Mouse (Mus musculus): ENCODE results near the gene Cyb561. TPM values are rescaled to one million over a fixed set of nuclear protein-coding genes. Genes with fewer than 3 reads are reported as not detected.

The Cyb561 gene
- polyA plus RNA-seq, 1 experiment from 2014 or later: 3.4 TPM

GRCm38 (mm10) chr11:105921275-105921674 is 31.9 kb downstream of the Cyb561 start:
- WGBS: 60% methylated on average over 5 of the region's 5 CpGs
- Histone ChIP-seq H3K4me1 (replicated peaks; ENCODE audit: control insufficient read depth, insufficient read depth, low read length) (peaks cover 10% of the 10 kb centered on the region), H3K9ac (ENCODE audit: low read depth, low read length) (no peak overlapping the region), H3K36me3 (ENCODE audit: control insufficient read depth, insufficient read depth, low read length) (0 out of 2 replicates have a peak, but pooled peaks cover 4% of the 10 kb centered on the region), H3K4me3 (ENCODE audit: low read depth, low read length) (no peak overlapping the region), H3K27me3 (replicated peaks; ENCODE audit: control insufficient read depth, insufficient read depth, low read length) (no peaks in the 10 kb centered on the region), H3K9me3 (ENCODE audit: control insufficient read depth, low read length) (no peaks in the 10 kb centered on the region), H3K4me2 (no peak overlapping the region; the same call in 1 of the 2 replicates), H3K27ac (ENCODE audit: low read depth, low read length) (no peak overlapping the region)
- ATAC-seq (replicated peaks; ENCODE audit: low FRiP score) (peak; percentile 88), DNase-seq (ENCODE audit: low spot score) (no peak)

- Histone ChIP-seq H3K9me3 (ENCODE audit: control insufficient read depth, low read length) (no peaks in the 10 kb centered on the region), H3K9ac (ENCODE audit: low read depth, low read length) (no peak overlapping the region), H3K27ac (ENCODE audit: low read depth, low read length) (no peak overlapping the region), H3K36me3 (ENCODE audit: control insufficient read depth, insufficient read depth, low read length) (0 out of 2 replicates have a peak, but pooled peaks cover 4% of the 10 kb centered on the region), H3K4me1 (replicated peaks; ENCODE audit: control insufficient read depth, insufficient read depth, low read length) (peaks cover 10% of the 10 kb centered on the region), H3K4me3 (ENCODE audit: low read depth, low read length) (no peak overlapping the region), H3K27me3 (replicated peaks; ENCODE audit: control insufficient read depth, insufficient read depth, low read length) (no peaks in the 10 kb centered on the region), H3K4me2 (no peak overlapping the region; the same call in 1 of the 2 replicates)
- 82% methylated on average over 2 of the region's 2 CpGs for WGBS
- peak; percentile 67 for ATAC-seq (replicated peaks; ENCODE audit: low FRiP score)
- DNase-seq (ENCODE audit: low spot score): no peak
Observed at GRCm38 (mm10) chr11:105920836-105921235, 32.3 kb downstream of the Cyb561 start.

GRCm38 (mm10) chr11:105920098-105920785 is 32.9 kb downstream of the Cyb561 start:
- ATAC-seq (replicated peaks; ENCODE audit: low FRiP score): no peak
- Histone ChIP-seq H3K9ac (ENCODE audit: low read depth, low read length) (no peak overlapping the region), H3K4me2 (no peak overlapping the region), H3K4me3 (ENCODE audit: low read depth, low read length) (no peak overlapping the region), H3K9me3 (ENCODE audit: control insufficient read depth, low read length) (no peaks in the 10 kb centered on the region), H3K36me3 (ENCODE audit: control insufficient read depth, insufficient read depth, low read length) (0 out of 2 replicates have a peak, but pooled peaks cover 4% of the 10 kb centered on the region), H3K27ac (ENCODE audit: low read depth, low read length) (no peak overlapping the region), H3K27me3 (replicated peaks; ENCODE audit: control insufficient read depth, insufficient read depth, low read length) (no peaks in the 10 kb centered on the region), H3K4me1 (replicated peaks; ENCODE audit: control insufficient read depth, insufficient read depth, low read length) (peaks cover 10% of the 10 kb centered on the region)
- WGBS: 68% methylated on average over 3 of the region's 3 CpGs
- no peak for DNase-seq (ENCODE audit: low spot score)

- DNase-seq (ENCODE audit: low spot score): no peak
- H3K4me3 ChIP-seq (ENCODE audit: low read depth, low read length): no peak overlapping the region
- H3K9me3 ChIP-seq (ENCODE audit: control insufficient read depth, low read length): no peaks in the 10 kb centered on the region
- H3K27ac ChIP-seq (ENCODE audit: low read depth, low read length): no peak overlapping the region
- no peaks in the 10 kb centered on the region for H3K27me3 ChIP-seq (replicated peaks; ENCODE audit: control insufficient read depth, insufficient read depth, low read length)
- H3K36me3 ChIP-seq (ENCODE audit: control insufficient read depth, insufficient read depth, low read length): no peaks in the 10 kb centered on the region
- no peaks in the 10 kb centered on the region for H3K4me1 ChIP-seq (replicated peaks; ENCODE audit: control insufficient read depth, insufficient read depth, low read length)
- WGBS: 72% methylated on average over 5 of the region's 5 CpGs
- no peak overlapping the region for H3K4me2 ChIP-seq
- H3K9ac ChIP-seq (ENCODE audit: low read depth, low read length): no peak overlapping the region
- ATAC-seq (replicated peaks; ENCODE audit: low FRiP score): no peak
Observed at GRCm38 (mm10) chr11:105913580-105913979, 39.6 kb downstream of the Cyb561 start.

- no peak overlapping the region for H3K27ac ChIP-seq (ENCODE audit: low read depth, low read length)
- DNase-seq (ENCODE audit: low spot score) (no peak), ATAC-seq (replicated peaks; ENCODE audit: low FRiP score) (0 out of 2 replicates have a peak, but pooled peaks have one; percentile 45)
- H3K4me2 ChIP-seq: no peak overlapping the region
- H3K9me3 ChIP-seq (ENCODE audit: control insufficient read depth, low read length): no peaks in the 10 kb centered on the region
- no peak overlapping the region for H3K4me3 ChIP-seq (ENCODE audit: low read depth, low read length)
- WGBS: 35% methylated on average over 4 of the region's 4 CpGs
- H3K27me3 ChIP-seq (replicated peaks; ENCODE audit: control insufficient read depth, insufficient read depth, low read length): no peaks in the 10 kb centered on the region
- no peaks in the 10 kb centered on the region for H3K4me1 ChIP-seq (replicated peaks; ENCODE audit: control insufficient read depth, insufficient read depth, low read length)
- H3K36me3 ChIP-seq (ENCODE audit: control insufficient read depth, insufficient read depth, low read length): no peaks in the 10 kb centered on the region
- no peak overlapping the region for H3K9ac ChIP-seq (ENCODE audit: low read depth, low read length)
Observed at GRCm38 (mm10) chr11:105911592-105912375, 41.4 kb downstream of the Cyb561 start.

- H3K4me1 ChIP-seq (replicated peaks; ENCODE audit: control insufficient read depth, insufficient read depth, low read length): no peaks in the 10 kb centered on the region
- H3K9me3 ChIP-seq (ENCODE audit: control insufficient read depth, low read length): no peaks in the 10 kb centered on the region
- no peak overlapping the region for H3K4me3 ChIP-seq (ENCODE audit: low read depth, low read length)
- DNase-seq (ENCODE audit: low spot score): no peak
- H3K27me3 ChIP-seq (replicated peaks; ENCODE audit: control insufficient read depth, insufficient read depth, low read length): no peaks in the 10 kb centered on the region
- H3K4me2 ChIP-seq: no peak overlapping the region
- ATAC-seq (replicated peaks; ENCODE audit: low FRiP score): no peak
- no peak overlapping the region for H3K9ac ChIP-seq (ENCODE audit: low read depth, low read length)
- H3K36me3 ChIP-seq (ENCODE audit: control insufficient read depth, insufficient read depth, low read length): no peaks in the 10 kb centered on the region
- no peak overlapping the region for H3K27ac ChIP-seq (ENCODE audit: low read depth, low read length)
Observed at GRCm38 (mm10) chr11:105911149-105911548, 42.0 kb downstream of the Cyb561 start.

GRCm38 (mm10) chr11:105909617-105910016 is 43.5 kb downstream of the Cyb561 start:
- no peaks in the 10 kb centered on the region for H3K27me3 ChIP-seq (replicated peaks; ENCODE audit: control insufficient read depth, insufficient read depth, low read length)

GRCm38 (mm10) chr11:105908926-105909325 is 44.2 kb downstream of the Cyb561 start:
- Histone ChIP-seq H3K27ac (ENCODE audit: low read depth, low read length) (no peak overlapping the region), H3K9ac (ENCODE audit: low read depth, low read length) (no peak overlapping the region), H3K27me3 (replicated peaks; ENCODE audit: control insufficient read depth, insufficient read depth, low read length) (no peaks in the 10 kb centered on the region), H3K4me3 (ENCODE audit: low read depth, low read length) (no peak overlapping the region), H3K4me1 (replicated peaks; ENCODE audit: control insufficient read depth, insufficient read depth, low read length) (no peaks in the 10 kb centered on the region), H3K9me3 (ENCODE audit: control insufficient read depth, low read length) (no peaks in the 10 kb centered on the region), H3K4me2 (no peak overlapping the region), H3K36me3 (ENCODE audit: control insufficient read depth, insufficient read depth, low read length) (no peaks in the 10 kb centered on the region)
- WGBS: 83% methylated on average over 8 of the region's 8 CpGs
- DNase-seq (ENCODE audit: low spot score): no peak
- ATAC-seq (replicated peaks; ENCODE audit: low FRiP score): no peak

More at GRCm38 (mm10) chr11:105909617-105910016, 43.5 kb downstream of the Cyb561 start:
- no peaks in the 10 kb centered on the region for H3K9me3 ChIP-seq (ENCODE audit: control insufficient read depth, low read length)
- no peak overlapping the region for H3K4me2 ChIP-seq
- H3K27ac ChIP-seq (ENCODE audit: low read depth, low read length): no peak overlapping the region
- ATAC-seq (replicated peaks; ENCODE audit: low FRiP score): no peak
- H3K9ac ChIP-seq (ENCODE audit: low read depth, low read length): no peak overlapping the region
- H3K4me3 ChIP-seq (ENCODE audit: low read depth, low read length): no peak overlapping the region
- no peaks in the 10 kb centered on the region for H3K4me1 ChIP-seq (replicated peaks; ENCODE audit: control insufficient read depth, insufficient read depth, low read length)
- no peak for DNase-seq (ENCODE audit: low spot score)
- no peaks in the 10 kb centered on the region for H3K36me3 ChIP-seq (ENCODE audit: control insufficient read depth, insufficient read depth, low read length)
- WGBS: 73% methylated on average over 2 of the region's 2 CpGs
